Mouse (Mus musculus): ENCODE measurements around the gene Ccdc51. TPM values are rescaled to one million over a fixed set of nuclear protein-coding genes. Genes with fewer than 3 reads are reported as not detected.
"Not testable (repeated sequence)": the region's sequence is repeated elsewhere in the genome, so short reads cannot be mapped to it uniquely, and the experiment has no call there.

Gene Ccdc51
- polyA plus RNA-seq, 1 experiment from 2014 or later: 12.8 TPM

GRCm38 (mm10) chr9:109116205-109116604, 33.9 kb downstream of the Ccdc51 start:
- Histone ChIP-seq H3K9me3 (no peaks in the 10 kb centered on the region), H3K27me3 (no peaks in the 10 kb centered on the region), H3K9ac (replicated peaks) (no peak overlapping the region), H3K27ac (no peak overlapping the region), H3K4me2 (replicated peaks) (no peak overlapping the region), H3K36me3 (peaks cover 88% of the 10 kb centered on the region), H3K4me1 (replicated peaks) (no peaks in the 10 kb centered on the region), H3K4me3 (replicated peaks) (no peak overlapping the region)
- ATAC-seq: no peak
- WGBS: 94% methylated on average over 10 of the region's 10 CpGs

- H3K4me3 ChIP-seq (replicated peaks): no peak overlapping the region
- H3K4me2 ChIP-seq (replicated peaks): no peak overlapping the region
- H3K27ac ChIP-seq: no peak overlapping the region
- ATAC-seq: no peak
- H3K36me3 ChIP-seq: peaks cover 69% of the 10 kb centered on the region
- H3K27me3 ChIP-seq: no peaks in the 10 kb centered on the region
- WGBS: 93% methylated on average over 4 of the region's 4 CpGs
- no peak overlapping the region for H3K9ac ChIP-seq (replicated peaks)
- no peaks in the 10 kb centered on the region for H3K9me3 ChIP-seq
- H3K4me1 ChIP-seq (replicated peaks): no peaks in the 10 kb centered on the region
Measured at GRCm38 (mm10) chr9:109118106-109118505, 35.8 kb downstream of the Ccdc51 start.

GRCm38 (mm10) chr9:109119571-109119970, 37.3 kb downstream of the Ccdc51 start:
- Histone ChIP-seq H3K27me3 (no peaks in the 10 kb centered on the region), H3K4me2 (replicated peaks) (no peak overlapping the region), H3K27ac (no peak overlapping the region), H3K36me3 (peaks cover 55% of the 10 kb centered on the region), H3K4me1 (replicated peaks) (no peaks in the 10 kb centered on the region), H3K9me3 (no peaks in the 10 kb centered on the region), H3K4me3 (replicated peaks) (no peak overlapping the region), H3K9ac (replicated peaks) (no peak overlapping the region)
- 91% methylated on average over 9 of the region's 9 CpGs for WGBS
- no peak for ATAC-seq

GRCm38 (mm10) chr9:109120956-109121355, 38.7 kb downstream of the Ccdc51 start:
- no peaks in the 10 kb centered on the region for H3K9me3 ChIP-seq
- H3K4me2 ChIP-seq (replicated peaks): no peak overlapping the region
- H3K4me1 ChIP-seq (replicated peaks): no peaks in the 10 kb centered on the region
- no peaks in the 10 kb centered on the region for H3K27me3 ChIP-seq
- no peak overlapping the region for H3K9ac ChIP-seq (replicated peaks)
- 88% methylated on average over 6 of the region's 6 CpGs for WGBS
- H3K27ac ChIP-seq: no peak overlapping the region
- peaks cover 41% of the 10 kb centered on the region for H3K36me3 ChIP-seq
- H3K4me3 ChIP-seq (replicated peaks): no peak overlapping the region
- ATAC-seq: no peak

- ATAC-seq: peak; percentile 31
- Histone ChIP-seq H3K27ac (no peak overlapping the region), H3K4me1 (replicated peaks) (no peaks in the 10 kb centered on the region), H3K9ac (replicated peaks) (no peak overlapping the region), H3K4me2 (replicated peaks) (no peak overlapping the region), H3K27me3 (no peaks in the 10 kb centered on the region), H3K36me3 (peaks cover 24% of the 10 kb centered on the region), H3K9me3 (no peaks in the 10 kb centered on the region), H3K4me3 (replicated peaks) (no peak overlapping the region)
- WGBS: 43% methylated on average over 2 of the region's 2 CpGs
Measured at GRCm38 (mm10) chr9:109122553-109123085, 40.3 kb downstream of the Ccdc51 start.

GRCm38 (mm10) chr9:109123266-109123665, 41.0 kb downstream of the Ccdc51 start:
- no peak overlapping the region for H3K27ac ChIP-seq
- H3K4me2 ChIP-seq (replicated peaks): no peak overlapping the region
- H3K9ac ChIP-seq (replicated peaks): no peak overlapping the region
- no peak for ATAC-seq
- no peaks in the 10 kb centered on the region for H3K9me3 ChIP-seq
- WGBS: 68% methylated on average over 6 of the region's 6 CpGs
- no peaks in the 10 kb centered on the region for H3K27me3 ChIP-seq
- H3K4me3 ChIP-seq (replicated peaks): no peak overlapping the region
- peaks cover 18% of the 10 kb centered on the region for H3K36me3 ChIP-seq
- no peaks in the 10 kb centered on the region for H3K4me1 ChIP-seq (replicated peaks)

GRCm38 (mm10) chr9:109124164-109124563, 41.9 kb downstream of the Ccdc51 start:
- WGBS: 91% methylated on average over 3 of the region's 3 CpGs
- Histone ChIP-seq H3K4me2 (replicated peaks) (no peak overlapping the region), H3K9ac (replicated peaks) (no peak overlapping the region), H3K9me3 (no peaks in the 10 kb centered on the region), H3K4me1 (replicated peaks) (no peaks in the 10 kb centered on the region), H3K36me3 (peaks cover 9% of the 10 kb centered on the region), H3K27ac (no peak overlapping the region), H3K27me3 (no peaks in the 10 kb centered on the region), H3K4me3 (replicated peaks) (no peak overlapping the region)
- no peak for ATAC-seq

GRCm38 (mm10) chr9:109125043-109125442, 42.8 kb downstream of the Ccdc51 start:
- no peak overlapping the region for H3K4me3 ChIP-seq (replicated peaks)
- H3K27me3 ChIP-seq: no peaks in the 10 kb centered on the region
- no peaks in the 10 kb centered on the region; the same call in 1 of the 2 replicates for H3K36me3 ChIP-seq
- H3K4me2 ChIP-seq (replicated peaks): no peak overlapping the region
- H3K9me3 ChIP-seq: no peaks in the 10 kb centered on the region
- 83% methylated on average over 2 of the region's 2 CpGs for WGBS
- ATAC-seq: no peak
- no peaks in the 10 kb centered on the region for H3K4me1 ChIP-seq (replicated peaks)
- H3K9ac ChIP-seq (replicated peaks): no peak overlapping the region
- H3K27ac ChIP-seq: no peak overlapping the region

- Histone ChIP-seq H3K9ac (replicated peaks) (no peak overlapping the region), H3K27me3 (no peaks in the 10 kb centered on the region), H3K4me3 (replicated peaks) (no peak overlapping the region), H3K9me3 (no peaks in the 10 kb centered on the region), H3K27ac (no peak overlapping the region), H3K4me2 (replicated peaks) (no peak overlapping the region), H3K4me1 (replicated peaks) (no peaks in the 10 kb centered on the region), H3K36me3 (no peaks in the 10 kb centered on the region)
- no peak for ATAC-seq
- WGBS: 75% methylated on average over 3 of the region's 3 CpGs
Measured at GRCm38 (mm10) chr9:109125481-109125880, 43.2 kb downstream of the Ccdc51 start.

- 81% methylated on average over 4 of the region's 4 CpGs for WGBS
- no peak overlapping the region for H3K4me2 ChIP-seq (replicated peaks)
- no peak overlapping the region for H3K4me3 ChIP-seq (replicated peaks)
- H3K4me1 ChIP-seq (replicated peaks): no peaks in the 10 kb centered on the region
- H3K9ac ChIP-seq (replicated peaks): no peak overlapping the region
- H3K27ac ChIP-seq: no peak overlapping the region
- no peaks in the 10 kb centered on the region for H3K36me3 ChIP-seq
- ATAC-seq: no peak
- H3K27me3 ChIP-seq: no peaks in the 10 kb centered on the region
- no peaks in the 10 kb centered on the region for H3K9me3 ChIP-seq
Measured at GRCm38 (mm10) chr9:109127076-109127475, 44.8 kb downstream of the Ccdc51 start.

- H3K27me3 ChIP-seq: no peaks in the 10 kb centered on the region
- ATAC-seq: no peak
- H3K4me3 ChIP-seq (replicated peaks): no peak overlapping the region
Measured at GRCm38 (mm10) chr9:109128211-109128610, 45.9 kb downstream of the Ccdc51 start.

GRCm38 (mm10) chr9:109130076-109130475, 47.8 kb downstream of the Ccdc51 start:
- H3K9ac ChIP-seq (replicated peaks): no peak overlapping the region
- ATAC-seq: no peak
- H3K36me3 ChIP-seq: no peaks in the 10 kb centered on the region
- no peak overlapping the region for H3K27ac ChIP-seq
- H3K9me3 ChIP-seq: no peaks in the 10 kb centered on the region
- no peak overlapping the region for H3K4me2 ChIP-seq (replicated peaks)
- H3K4me3 ChIP-seq (replicated peaks): no peak overlapping the region
- no peaks in the 10 kb centered on the region for H3K4me1 ChIP-seq (replicated peaks)
- WGBS: 90% methylated on average over 5 of the region's 5 CpGs
- no peaks in the 10 kb centered on the region for H3K27me3 ChIP-seq

More at GRCm38 (mm10) chr9:109128211-109128610, 45.9 kb downstream of the Ccdc51 start:
- WGBS: 65% methylated on average over 3 of the region's 3 CpGs
- Histone ChIP-seq H3K36me3 (no peaks in the 10 kb centered on the region), H3K4me1 (replicated peaks) (no peaks in the 10 kb centered on the region), H3K9ac (replicated peaks) (no peak overlapping the region), H3K4me2 (replicated peaks) (no peak overlapping the region), H3K27ac (no peak overlapping the region), H3K9me3 (no peaks in the 10 kb centered on the region)

- WGBS: 67% methylated on average over 4 of the region's 4 CpGs
- not testable (repeated sequence) for H3K4me2 ChIP-seq (replicated peaks)
Measured at GRCm38 (mm10) chr9:109140414-109140813, 58.1 kb downstream of the Ccdc51 start.

More at GRCm38 (mm10) chr9:109140414-109140813, 58.1 kb downstream of the Ccdc51 start:
- H3K9ac ChIP-seq (replicated peaks); ATAC-seq; H3K36me3 ChIP-seq; H3K27ac ChIP-seq; H3K4me1 ChIP-seq (replicated peaks); H3K27me3 ChIP-seq; H3K9me3 ChIP-seq; H3K4me3 ChIP-seq (replicated peaks): not testable (repeated sequence)
